Mouse (Mus musculus): ENCODE data around the gene Vash2. TPM values are rescaled to one million over a fixed set of nuclear protein-coding genes. Genes with fewer than 3 reads are reported as not detected.

The Vash2 gene
- polyA plus RNA-seq, 1 experiment from 2014 or later: 40.6 TPM

GRCm38 (mm10) chr1:190964992-190965780, 13.9 kb downstream of the Vash2 start:
- H3K27me3 ChIP-seq (ENCODE audit: insufficient read depth, low read length): no peaks in the 10 kb centered on the region
- H3K9me3 ChIP-seq (ENCODE audit: low read depth, low read length): no peaks in the 10 kb centered on the region
- ATAC-seq (ENCODE audit: insufficient read depth) (no peak), DNase-seq (peak; percentile 60)
- TF ChIP-seq CTCF (IDR thresholded peaks at IDR 0.05; ENCODE audit: low read depth): no peak
- peak overlapping the region; percentile 33; the same call in 1 of the 2 replicates for H3K27ac ChIP-seq (ENCODE audit: low read depth)
- H3K36me3 ChIP-seq (ENCODE audit: insufficient read depth): peaks cover 66% of the 10 kb centered on the region
- H3K4me2 ChIP-seq: no peak overlapping the region
- no peak overlapping the region for H3K9ac ChIP-seq
- no peaks in the 10 kb centered on the region for H3K4me1 ChIP-seq (ENCODE audit: insufficient read depth)
- 58% methylated on average over 15 of the region's 15 CpGs for WGBS
- no peak overlapping the region for H3K4me3 ChIP-seq (ENCODE audit: low read depth, low read length)

DNA sequence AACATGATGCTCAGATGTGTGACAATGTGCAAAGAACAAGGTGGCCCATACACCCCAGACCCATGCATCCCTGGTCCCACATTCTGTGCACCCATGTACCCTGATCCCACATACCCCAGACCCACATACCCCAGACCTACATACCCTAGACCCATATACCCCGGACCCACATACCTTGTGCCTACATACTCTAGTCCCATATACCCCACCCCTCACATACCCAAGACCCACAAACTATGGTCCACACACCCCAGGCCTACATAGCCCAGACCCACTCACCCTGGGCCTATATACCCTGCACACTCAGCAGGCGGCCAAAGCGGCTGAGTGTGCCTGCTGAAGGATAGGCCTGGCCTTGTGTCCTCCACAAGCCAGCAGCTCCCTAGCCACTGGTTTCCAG, 16.3 kb downstream of the Vash2 start:
- H3K9me3 ChIP-seq (ENCODE audit: low read depth, low read length): no peaks in the 10 kb centered on the region
- no peak overlapping the region for H3K27ac ChIP-seq (ENCODE audit: low read depth)
- H3K4me1 ChIP-seq (ENCODE audit: insufficient read depth): no peaks in the 10 kb centered on the region
- H3K4me3 ChIP-seq (ENCODE audit: low read depth, low read length): no peak overlapping the region
- DNase-seq: no peak
- H3K9ac ChIP-seq: no peak overlapping the region
- peaks cover 70% of the 10 kb centered on the region for H3K36me3 ChIP-seq (ENCODE audit: insufficient read depth)
- no peak for TF ChIP-seq CTCF (IDR thresholded peaks at IDR 0.05; ENCODE audit: low read depth)
- H3K4me2 ChIP-seq: no peak overlapping the region
- no peaks in the 10 kb centered on the region for H3K27me3 ChIP-seq (ENCODE audit: insufficient read depth, low read length)
- WGBS: 86% methylated on average over 3 of the region's 3 CpGs
- no peak for ATAC-seq (ENCODE audit: insufficient read depth)

GRCm38 (mm10) chr1:190958821-190959220, 20.3 kb downstream of the Vash2 start:
- no peak for TF ChIP-seq CTCF (IDR thresholded peaks at IDR 0.05; ENCODE audit: low read depth)
- ATAC-seq (ENCODE audit: insufficient read depth) (no peak), DNase-seq (no peak)
- 72% methylated on average over 5 of the region's 5 CpGs for WGBS
- Histone ChIP-seq H3K9me3 (ENCODE audit: low read depth, low read length) (no peaks in the 10 kb centered on the region), H3K27me3 (ENCODE audit: insufficient read depth, low read length) (no peaks in the 10 kb centered on the region), H3K27ac (ENCODE audit: low read depth) (no peak overlapping the region), H3K4me2 (no peak overlapping the region), H3K4me3 (ENCODE audit: low read depth, low read length) (no peak overlapping the region), H3K9ac (no peak overlapping the region), H3K4me1 (ENCODE audit: insufficient read depth) (no peaks in the 10 kb centered on the region), H3K36me3 (ENCODE audit: insufficient read depth) (peaks cover 84% of the 10 kb centered on the region)

DNA sequence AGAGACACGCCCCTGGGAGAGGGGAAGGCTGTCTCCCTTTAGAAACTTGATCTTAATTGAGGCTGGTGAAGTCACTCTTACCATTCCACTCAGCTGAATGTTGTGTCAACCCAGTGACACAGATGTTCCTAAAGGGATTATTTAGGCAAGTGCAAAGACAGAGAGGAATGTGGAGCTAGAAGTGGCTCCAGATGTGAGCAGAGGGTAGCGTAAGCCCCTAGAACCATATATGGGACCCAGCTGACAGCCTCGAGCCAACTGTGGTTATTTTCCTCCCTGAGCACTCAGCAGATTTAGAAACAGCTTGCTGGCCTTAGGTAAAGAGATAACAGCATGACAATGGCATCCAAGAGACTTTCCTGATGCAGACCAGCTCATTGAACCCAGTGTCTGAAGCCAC, 26.1 kb downstream of the Vash2 start:
- Histone ChIP-seq H3K36me3 (ENCODE audit: insufficient read depth) (peaks cover 70% of the 10 kb centered on the region), H3K4me2 (no peak overlapping the region), H3K27me3 (ENCODE audit: insufficient read depth, low read length) (no peaks in the 10 kb centered on the region), H3K4me3 (ENCODE audit: low read depth, low read length) (no peak overlapping the region), H3K4me1 (ENCODE audit: insufficient read depth) (no peaks in the 10 kb centered on the region), H3K27ac (ENCODE audit: low read depth) (no peak overlapping the region), H3K9ac (no peak overlapping the region), H3K9me3 (ENCODE audit: low read depth, low read length) (no peaks in the 10 kb centered on the region)
- DNase-seq (no peak), ATAC-seq (ENCODE audit: insufficient read depth) (no peak)
- WGBS: 69% methylated on average over 3 of the region's 3 CpGs
- TF ChIP-seq CTCF (IDR thresholded peaks at IDR 0.05; ENCODE audit: low read depth): no peak

DNA sequence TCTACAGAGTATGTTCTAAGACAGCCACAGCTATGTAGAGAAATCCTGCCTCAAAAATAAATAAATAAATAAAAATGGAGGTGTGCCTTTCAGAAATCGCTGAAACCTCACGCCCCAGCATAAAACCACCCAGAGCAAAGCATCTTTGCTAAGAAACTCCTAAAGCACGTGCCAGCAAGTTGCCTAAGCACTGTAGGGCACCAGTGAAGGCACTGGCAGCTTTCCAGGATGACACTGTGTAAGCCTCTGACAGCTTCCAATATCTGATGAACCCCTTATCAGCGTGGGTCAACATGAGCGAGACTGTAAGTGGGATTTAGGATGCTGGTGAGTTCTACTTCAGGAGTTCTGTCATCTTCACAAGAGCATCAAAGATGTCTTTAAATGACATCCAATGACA, 28.1 kb downstream of the Vash2 start:
- TF ChIP-seq CTCF (IDR thresholded peaks at IDR 0.05; ENCODE audit: low read depth): no peak
- Histone ChIP-seq H3K27me3 (ENCODE audit: insufficient read depth, low read length) (no peaks in the 10 kb centered on the region), H3K9me3 (ENCODE audit: low read depth, low read length) (no peaks in the 10 kb centered on the region), H3K36me3 (ENCODE audit: insufficient read depth) (peaks cover 71% of the 10 kb centered on the region), H3K4me1 (ENCODE audit: insufficient read depth) (no peaks in the 10 kb centered on the region), H3K4me2 (no peak overlapping the region), H3K4me3 (ENCODE audit: low read depth, low read length) (no peak overlapping the region), H3K9ac (no peak overlapping the region), H3K27ac (ENCODE audit: low read depth) (no peak overlapping the region)
- DNase-seq (no peak), ATAC-seq (ENCODE audit: insufficient read depth) (no peak)
- 74% methylated on average over 5 of the region's 5 CpGs for whole genome bisulfite sequencing

GRCm38 (mm10) chr1:190948846-190949245, 30.2 kb downstream of the Vash2 start:
- H3K9me3 ChIP-seq (ENCODE audit: low read depth, low read length): no peaks in the 10 kb centered on the region
- H3K9ac ChIP-seq: no peak overlapping the region
- peaks cover 67% of the 10 kb centered on the region for H3K36me3 ChIP-seq (ENCODE audit: insufficient read depth)
- no peak overlapping the region for H3K27ac ChIP-seq (ENCODE audit: low read depth)
- 84% methylated on average over 17 of the region's 17 CpGs for WGBS
- no peaks in the 10 kb centered on the region for H3K4me1 ChIP-seq (ENCODE audit: insufficient read depth)
- no peak for ATAC-seq (ENCODE audit: insufficient read depth)
- H3K4me3 ChIP-seq (ENCODE audit: low read depth, low read length): no peak overlapping the region
- TF ChIP-seq CTCF (IDR thresholded peaks at IDR 0.05; ENCODE audit: low read depth): no peak
- no peaks in the 10 kb centered on the region for H3K27me3 ChIP-seq (ENCODE audit: insufficient read depth, low read length)
- DNase-seq: no peak
- no peak overlapping the region for H3K4me2 ChIP-seq

DNA sequence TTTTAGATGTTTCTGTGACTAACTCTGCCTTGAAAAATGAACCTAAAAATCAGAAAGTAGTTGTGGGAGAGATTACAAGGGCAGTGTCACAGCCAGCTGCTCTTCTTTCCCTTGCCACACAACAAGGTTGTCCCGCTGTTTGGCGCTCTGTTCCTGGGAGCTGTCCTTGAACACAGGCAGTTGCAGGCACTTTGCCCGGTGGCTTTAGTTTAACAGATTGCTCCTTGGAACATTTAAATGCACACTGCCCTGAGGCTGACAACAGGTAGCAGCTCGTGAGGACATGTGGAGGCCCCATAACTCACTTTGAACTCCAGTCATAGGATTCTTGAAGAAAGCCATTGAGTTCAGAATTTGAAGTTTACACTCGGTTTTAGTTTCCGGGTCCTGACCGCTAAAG, 30.7 kb downstream of the Vash2 start:
- H3K9me3 ChIP-seq (ENCODE audit: low read depth, low read length): no peaks in the 10 kb centered on the region
- H3K36me3 ChIP-seq (ENCODE audit: insufficient read depth): peaks cover 67% of the 10 kb centered on the region
- no peaks in the 10 kb centered on the region for H3K4me1 ChIP-seq (ENCODE audit: insufficient read depth)
- H3K9ac ChIP-seq: no peak overlapping the region
- ATAC-seq (ENCODE audit: insufficient read depth) (no peak), DNase-seq (no peak)
- no peak for TF ChIP-seq CTCF (IDR thresholded peaks at IDR 0.05; ENCODE audit: low read depth)
- H3K4me3 ChIP-seq (ENCODE audit: low read depth, low read length): no peak overlapping the region
- no peaks in the 10 kb centered on the region for H3K27me3 ChIP-seq (ENCODE audit: insufficient read depth, low read length)
- no peak overlapping the region for H3K4me2 ChIP-seq
- no peak overlapping the region for H3K27ac ChIP-seq (ENCODE audit: low read depth)
- WGBS: 83% methylated on average over 7 of the region's 7 CpGs
